Mouse (Mus musculus): ENCODE measurements at regions not wholly inside any gene's neighbourhood (a gene's known extent, or its start where the extent isn't known, plus 50 kb on each side); places are given as distances from the start of the nearest gene placed in this dataset.

DNA sequence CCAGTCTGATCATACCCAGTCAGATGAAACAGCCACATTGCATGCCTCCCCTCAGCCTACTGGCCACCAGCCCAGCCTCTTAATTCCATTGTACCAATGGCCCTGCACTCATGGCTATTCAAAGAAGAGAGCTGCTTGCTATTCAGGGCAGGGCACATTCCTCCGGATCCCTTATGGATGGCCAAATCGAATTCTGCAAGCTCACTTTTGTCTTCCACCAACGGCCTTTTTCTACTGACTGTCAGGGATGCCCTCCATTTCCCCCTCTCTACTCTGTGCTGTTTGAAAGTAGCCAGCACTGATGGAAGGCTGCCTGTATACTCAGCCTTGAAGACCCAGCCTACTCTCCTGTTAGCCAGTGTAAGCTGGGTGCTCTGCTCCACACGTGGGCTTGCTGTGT lies 147.5 kb downstream of the Gm9376 start:
- no peaks in the 10 kb centered on the region for H3K4me1 ChIP-seq (replicated peaks; ENCODE audit: insufficient read depth, low read length)
- no peak overlapping the region for H3K4me2 ChIP-seq (ENCODE audit: low read length)
- no peak for ATAC-seq (replicated peaks; ENCODE audit: low FRiP score, low read depth)
- no peaks in the 10 kb centered on the region for H3K9me3 ChIP-seq (replicated peaks; ENCODE audit: low read length)
- H3K27me3 ChIP-seq (ENCODE audit: insufficient read depth, low read length): peaks cover 7% of the 10 kb centered on the region; the same call in 1 of the 2 replicates
- 80% methylated on average over 4 of the region's 4 CpGs for WGBS
- H3K27ac ChIP-seq: no peak overlapping the region
- H3K4me3 ChIP-seq (replicated peaks; ENCODE audit: low read depth, low read length): no peak overlapping the region
- no peak overlapping the region for H3K9ac ChIP-seq (ENCODE audit: low read depth, low read length)
- TF ChIP-seq CTCF (IDR thresholded peaks at IDR 0.05; ENCODE audit: low read depth): no peak
- DNase-seq (ENCODE audit: low spot score): no peak
- no peaks in the 10 kb centered on the region for H3K36me3 ChIP-seq (ENCODE audit: insufficient read depth, low read length)

DNA sequence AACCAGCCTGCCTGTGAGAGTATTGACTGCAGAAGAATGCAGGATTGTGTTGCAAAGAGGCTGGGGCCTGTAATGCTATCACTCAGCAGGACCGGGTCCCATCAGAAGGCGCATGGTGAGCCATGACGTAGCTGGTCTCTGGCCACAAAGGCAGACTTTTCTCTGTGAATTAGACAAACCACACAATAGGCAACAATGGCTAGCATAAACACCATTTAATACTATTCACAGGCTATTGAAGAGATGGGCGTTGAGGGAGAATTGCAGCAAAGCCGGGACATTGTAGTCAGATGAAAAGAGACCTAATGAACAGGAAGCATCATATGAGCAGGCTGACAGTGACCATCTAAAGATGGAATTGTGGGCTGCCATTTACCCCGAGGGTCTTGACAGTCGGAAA lies 149.4 kb downstream of the Gm9376 start:
- no peak overlapping the region for H3K4me2 ChIP-seq (ENCODE audit: low read length)
- no peak overlapping the region for H3K27ac ChIP-seq
- ATAC-seq (replicated peaks; ENCODE audit: low FRiP score, low read depth) (no peak), DNase-seq (ENCODE audit: low spot score) (no peak)
- H3K9ac ChIP-seq (ENCODE audit: low read depth, low read length): no peak overlapping the region
- no peak for TF ChIP-seq CTCF (IDR thresholded peaks at IDR 0.05; ENCODE audit: low read depth)
- peaks cover 7% of the 10 kb centered on the region; the same call in 1 of the 2 replicates for H3K27me3 ChIP-seq (ENCODE audit: insufficient read depth, low read length)
- 62% methylated on average over 7 of the region's 7 CpGs for WGBS
- H3K4me1 ChIP-seq (replicated peaks; ENCODE audit: insufficient read depth, low read length): no peaks in the 10 kb centered on the region
- H3K36me3 ChIP-seq (ENCODE audit: insufficient read depth, low read length): no peaks in the 10 kb centered on the region
- no peak overlapping the region for H3K4me3 ChIP-seq (replicated peaks; ENCODE audit: low read depth, low read length)
- H3K9me3 ChIP-seq (replicated peaks; ENCODE audit: low read length): no peaks in the 10 kb centered on the region

DNA sequence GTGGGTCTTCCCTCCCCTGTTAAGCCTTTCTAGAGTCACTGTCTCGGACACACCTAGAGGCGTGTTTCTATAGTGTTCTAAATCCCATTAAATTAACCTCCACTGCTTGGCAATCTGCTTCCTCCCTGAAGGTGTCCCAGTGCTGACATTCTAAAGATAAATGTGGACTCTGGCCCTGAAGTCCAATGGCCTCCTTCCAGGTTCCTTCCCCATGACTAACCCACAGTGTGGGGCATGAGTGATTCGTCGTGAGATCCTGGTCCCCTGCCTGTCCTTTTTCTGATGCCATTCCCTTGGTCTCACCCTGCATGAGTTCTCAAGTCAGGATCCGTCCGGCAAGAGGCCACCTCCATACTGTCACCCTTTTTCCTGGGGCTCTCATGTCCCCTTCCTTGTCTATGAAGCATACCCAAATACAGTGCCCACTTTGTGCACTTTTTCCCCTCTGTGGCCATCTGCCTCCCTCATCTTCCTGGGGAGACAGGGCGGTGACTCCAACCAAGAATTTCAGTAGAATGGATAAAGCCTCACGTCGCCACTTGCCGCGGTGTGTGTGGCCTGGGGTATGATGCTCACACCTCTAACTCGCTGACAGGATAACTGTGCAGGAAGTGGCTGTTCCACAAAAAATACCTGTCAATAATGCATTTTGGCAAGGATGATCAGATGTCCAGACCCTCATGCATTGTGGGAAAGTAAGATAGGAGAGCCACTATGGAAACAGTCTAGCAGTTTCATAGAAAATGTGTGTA lies 152.9 kb downstream of the Gm9376 start:
- ATAC-seq (replicated peaks; ENCODE audit: low FRiP score, low read depth) (no peak), DNase-seq (ENCODE audit: low spot score) (no peak)
- no peaks in the 10 kb centered on the region for H3K4me1 ChIP-seq (replicated peaks; ENCODE audit: insufficient read depth, low read length)
- no peaks in the 10 kb centered on the region for H3K9me3 ChIP-seq (replicated peaks; ENCODE audit: low read length)
- 91% methylated on average over 12 of the region's 12 CpGs for WGBS
- no peak overlapping the region for H3K27ac ChIP-seq
- peaks cover 7% of the 10 kb centered on the region; the same call in 1 of the 2 replicates for H3K27me3 ChIP-seq (ENCODE audit: insufficient read depth, low read length)
- no peak overlapping the region for H3K9ac ChIP-seq (ENCODE audit: low read depth, low read length)
- no peak overlapping the region for H3K4me3 ChIP-seq (replicated peaks; ENCODE audit: low read depth, low read length)
- TF ChIP-seq CTCF (IDR thresholded peaks at IDR 0.05; ENCODE audit: low read depth): no peak
- no peaks in the 10 kb centered on the region for H3K36me3 ChIP-seq (ENCODE audit: insufficient read depth, low read length)
- H3K4me2 ChIP-seq (ENCODE audit: low read length): no peak overlapping the region

DNA sequence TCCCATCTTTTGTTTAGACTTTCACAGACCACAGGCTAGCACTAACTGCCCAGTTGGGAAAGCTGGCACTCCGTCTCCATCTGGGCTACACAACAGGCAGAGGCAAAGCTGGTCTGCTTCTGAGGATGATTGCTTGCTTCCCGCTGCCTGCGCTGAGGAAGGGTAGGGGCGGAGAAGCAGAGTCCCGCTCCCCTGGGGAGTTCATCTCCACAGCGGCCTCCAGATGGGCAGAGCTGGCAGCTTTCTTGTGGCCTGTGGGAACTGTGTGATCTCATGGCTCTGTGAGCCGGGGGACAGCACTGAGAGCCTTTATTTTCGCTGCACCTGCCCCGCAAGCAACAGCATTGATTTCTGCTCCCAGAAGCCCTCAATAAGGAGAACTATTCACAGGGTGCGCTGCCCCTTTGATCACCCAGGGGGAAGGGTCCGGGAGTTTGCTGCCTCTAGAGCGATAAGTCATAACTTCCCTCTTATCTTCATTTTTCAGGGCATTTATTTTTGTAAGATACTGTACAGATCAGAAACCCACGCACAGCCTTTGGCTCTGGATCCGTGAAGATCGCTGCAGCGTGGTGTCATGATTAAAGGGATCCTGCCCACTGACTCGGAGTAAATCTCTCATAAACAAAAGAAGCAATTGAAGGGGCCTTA lies 155.7 kb downstream of the Gm9376 start:
- Histone ChIP-seq H3K4me1 (replicated peaks; ENCODE audit: insufficient read depth, low read length) (no peaks in the 10 kb centered on the region), H3K27me3 (ENCODE audit: insufficient read depth, low read length) (no peaks in the 10 kb centered on the region), H3K27ac (no peak overlapping the region), H3K4me2 (ENCODE audit: low read length) (peak overlapping the region; percentile 42), H3K9me3 (replicated peaks; ENCODE audit: low read length) (no peaks in the 10 kb centered on the region), H3K4me3 (replicated peaks; ENCODE audit: low read depth, low read length) (no peak overlapping the region), H3K36me3 (ENCODE audit: insufficient read depth, low read length) (no peaks in the 10 kb centered on the region), H3K9ac (ENCODE audit: low read depth, low read length) (0 out of 2 replicates have a peak overlapping the region, but pooled peaks have one; percentile 13)
- no peak for ATAC-seq (replicated peaks; ENCODE audit: low FRiP score, low read depth)
- no peak for DNase-seq (ENCODE audit: low spot score)
- WGBS: 5% methylated on average over 17 of the region's 17 CpGs
- TF ChIP-seq CTCF (IDR thresholded peaks at IDR 0.05; ENCODE audit: low read depth): no peak

DNA sequence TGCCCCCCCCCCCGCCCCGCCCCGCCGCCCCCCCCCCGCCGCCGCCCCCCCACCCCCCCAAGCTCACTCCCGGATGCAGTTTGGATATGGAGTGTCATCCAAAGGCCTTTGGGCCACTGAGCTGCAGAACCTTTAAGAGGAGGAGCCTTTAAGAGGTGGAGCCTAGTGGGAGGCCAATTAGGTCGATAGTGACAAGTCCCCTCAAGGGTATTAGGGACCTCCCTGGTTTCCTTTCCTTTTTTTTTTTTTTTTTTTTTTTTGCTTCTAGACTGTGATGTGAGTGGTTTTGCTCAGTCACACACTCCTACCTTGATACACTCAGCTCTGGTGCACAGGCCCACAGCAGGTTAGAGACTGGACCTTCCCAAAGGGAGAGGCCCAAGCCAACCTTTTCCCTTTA lies 156.5 kb downstream of the Gm9376 start:
- Histone ChIP-seq H3K9me3 (replicated peaks; ENCODE audit: low read length) (no peaks in the 10 kb centered on the region), H3K4me2 (ENCODE audit: low read length) (no peak overlapping the region)
- WGBS: 0% methylated on average over 5 of the region's 9 CpGs

DNA sequence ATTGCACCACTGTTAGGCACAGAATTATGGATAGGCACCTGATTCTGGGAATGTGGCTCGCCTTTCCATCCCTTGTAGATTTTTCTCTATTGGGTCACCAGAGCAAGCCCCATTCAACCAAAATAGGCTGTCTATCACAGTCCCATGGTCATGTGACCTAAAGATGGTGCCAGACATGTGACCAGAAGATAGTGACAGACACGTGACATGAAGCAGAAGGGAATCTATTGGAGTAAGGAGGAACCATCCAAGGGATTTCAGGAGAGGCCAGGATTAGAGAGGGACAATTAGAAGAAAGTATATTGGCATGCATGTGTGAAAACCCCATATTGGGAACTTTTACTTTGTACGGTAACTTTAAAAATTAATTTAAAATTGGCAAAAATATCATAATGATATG lies 159.8 kb downstream of the Gm9376 start:
- TF ChIP-seq CTCF (IDR thresholded peaks at IDR 0.05; ENCODE audit: low read depth): no peak
- no peak for ATAC-seq (replicated peaks; ENCODE audit: low FRiP score, low read depth)
- 83% methylated on average over 3 of the region's 3 CpGs for WGBS

More for the DNA sequence above, 156.5 kb downstream of the Gm9376 start:
- no peak for TF ChIP-seq CTCF (IDR thresholded peaks at IDR 0.05; ENCODE audit: low read depth)
- Histone ChIP-seq H3K9ac (ENCODE audit: low read depth, low read length) (no peak overlapping the region), H3K4me3 (replicated peaks; ENCODE audit: low read depth, low read length) (no peak overlapping the region), H3K4me1 (replicated peaks; ENCODE audit: insufficient read depth, low read length) (no peaks in the 10 kb centered on the region), H3K36me3 (ENCODE audit: insufficient read depth, low read length) (no peaks in the 10 kb centered on the region), H3K27me3 (ENCODE audit: insufficient read depth, low read length) (no peaks in the 10 kb centered on the region), H3K27ac (no peak overlapping the region)
- no peak for DNase-seq (ENCODE audit: low spot score)
- ATAC-seq (replicated peaks; ENCODE audit: low FRiP score, low read depth): no peak

More for the DNA sequence above, 159.8 kb downstream of the Gm9376 start:
- no peak overlapping the region for H3K4me2 ChIP-seq (ENCODE audit: low read length)
- H3K27ac ChIP-seq: no peak overlapping the region
- H3K9me3 ChIP-seq (replicated peaks; ENCODE audit: low read length): no peaks in the 10 kb centered on the region
- no peak overlapping the region for H3K4me3 ChIP-seq (replicated peaks; ENCODE audit: low read depth, low read length)
- no peak for DNase-seq (ENCODE audit: low spot score)
- no peaks in the 10 kb centered on the region for H3K4me1 ChIP-seq (replicated peaks; ENCODE audit: insufficient read depth, low read length)
- H3K36me3 ChIP-seq (ENCODE audit: insufficient read depth, low read length): no peaks in the 10 kb centered on the region
- no peaks in the 10 kb centered on the region for H3K27me3 ChIP-seq (ENCODE audit: insufficient read depth, low read length)
- H3K9ac ChIP-seq (ENCODE audit: low read depth, low read length): no peak overlapping the region

Data from kidney, postnatal 0 days (tissue).